Mouse (Mus musculus) cerebellum, adult (tissue): Measurements from ENCODE around the gene Hesx1.
"Not testable (repeated sequence)": the region's sequence is repeated elsewhere in the genome, so short reads cannot be mapped to it uniquely, and the experiment has no call there.

Experiments used
- ATAC-seq: cut with Nextera tagmentation; 2 replicates; pipeline ENCODE4 v1.9.2; 2017; ENCODE audit warnings: mild to moderate bottlenecking, moderate library complexity, mixed read lengths; ENCODE audit not compliant: insufficient number of reproducible peaks, low FRiP score, low TSS enrichment

Hesx1 gene

DNA sequence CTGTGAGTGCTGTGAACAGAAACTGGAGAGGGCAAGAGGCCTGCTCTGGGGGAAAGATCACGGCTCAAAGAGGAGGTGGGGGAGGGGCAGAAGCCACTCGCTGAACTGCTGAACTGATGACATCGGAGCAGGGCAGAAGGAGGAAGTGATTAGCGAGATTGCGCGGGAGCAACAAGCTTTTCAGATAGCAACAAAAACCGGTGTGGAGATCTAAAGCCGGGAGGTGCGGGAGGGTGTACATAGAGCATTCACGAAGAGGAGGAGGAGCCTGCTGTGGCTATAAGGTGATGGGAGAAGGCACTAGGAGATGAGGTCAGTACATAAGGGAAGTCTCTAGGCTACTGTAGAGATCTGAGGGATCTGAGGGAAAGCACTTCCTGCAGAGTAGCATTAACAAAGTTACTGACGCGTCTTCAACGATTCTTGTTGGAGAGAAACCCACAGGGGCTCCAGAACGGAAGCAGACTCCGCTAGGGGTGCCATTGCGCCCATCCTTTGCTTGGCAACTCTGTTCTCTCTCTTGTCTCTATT is at the start of gene Hesx1:
Gene Hesx1 (plus strand): TSS at position 206 of the 531 bp plus-strand sequence.
- 0 out of 2 replicates have a peak, but pooled peaks have one; percentile 20 for ATAC-seq

DNA sequence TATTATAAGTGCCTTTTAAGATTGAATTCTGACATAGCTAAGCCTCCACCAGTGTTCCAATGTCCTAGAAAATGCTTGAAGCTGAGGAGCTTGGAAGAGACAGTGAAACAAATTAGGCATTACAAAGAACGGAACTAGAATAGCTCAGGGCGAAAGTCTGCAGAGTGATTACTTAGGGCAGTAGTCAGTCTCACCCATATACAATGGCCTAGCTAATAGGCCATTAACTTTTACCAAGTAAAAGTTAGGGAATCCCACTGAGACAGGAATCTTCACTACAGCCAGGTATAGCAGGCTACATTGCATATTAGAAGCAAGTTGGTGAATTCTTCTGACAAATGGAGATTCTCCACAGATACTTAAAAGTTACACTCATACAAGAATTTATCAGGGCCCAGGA is 38.1 kb upstream of the Hesx1 start:
- ATAC-seq = not testable (repeated sequence)

DNA sequence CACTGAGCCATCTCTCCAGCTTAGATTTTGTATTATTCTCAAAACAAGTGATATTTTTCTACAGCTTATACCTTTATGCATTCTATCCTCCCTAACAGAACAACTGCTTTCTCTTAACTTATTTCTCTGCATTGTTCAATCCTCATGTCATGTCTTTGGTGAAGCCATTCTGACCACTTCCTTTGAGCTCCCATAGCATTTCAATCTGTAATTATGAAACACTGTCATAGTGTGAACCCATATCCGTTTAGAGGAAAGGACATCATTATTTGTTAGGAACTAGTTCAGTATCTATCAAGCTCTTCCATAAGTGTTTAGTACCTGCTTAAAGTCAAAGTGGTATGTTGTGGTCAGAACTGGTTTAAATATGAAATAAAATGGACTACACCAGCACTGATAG is 33.7 kb upstream of the Hesx1 start:
- ATAC-seq = no peak

DNA sequence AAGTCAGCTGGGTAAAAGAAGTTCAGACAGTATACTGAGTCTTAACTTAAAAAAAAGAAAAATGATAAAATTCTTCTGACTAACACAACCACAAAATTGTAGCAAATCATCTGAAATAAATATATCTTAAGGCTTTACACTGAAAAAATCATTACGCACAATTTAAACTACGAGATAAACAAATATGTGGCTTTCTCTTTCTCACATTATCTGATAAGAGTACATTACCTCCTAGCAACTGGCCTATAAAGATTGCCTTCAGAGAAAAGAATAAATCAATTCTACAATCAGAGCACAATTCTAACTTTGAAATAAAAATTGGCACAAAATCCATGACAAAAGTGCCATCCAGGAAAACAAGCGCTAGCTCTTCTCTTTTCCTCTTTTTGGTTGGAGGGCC is 25.1 kb upstream of the Hesx1 start:
- ATAC-seq = no peak

DNA sequence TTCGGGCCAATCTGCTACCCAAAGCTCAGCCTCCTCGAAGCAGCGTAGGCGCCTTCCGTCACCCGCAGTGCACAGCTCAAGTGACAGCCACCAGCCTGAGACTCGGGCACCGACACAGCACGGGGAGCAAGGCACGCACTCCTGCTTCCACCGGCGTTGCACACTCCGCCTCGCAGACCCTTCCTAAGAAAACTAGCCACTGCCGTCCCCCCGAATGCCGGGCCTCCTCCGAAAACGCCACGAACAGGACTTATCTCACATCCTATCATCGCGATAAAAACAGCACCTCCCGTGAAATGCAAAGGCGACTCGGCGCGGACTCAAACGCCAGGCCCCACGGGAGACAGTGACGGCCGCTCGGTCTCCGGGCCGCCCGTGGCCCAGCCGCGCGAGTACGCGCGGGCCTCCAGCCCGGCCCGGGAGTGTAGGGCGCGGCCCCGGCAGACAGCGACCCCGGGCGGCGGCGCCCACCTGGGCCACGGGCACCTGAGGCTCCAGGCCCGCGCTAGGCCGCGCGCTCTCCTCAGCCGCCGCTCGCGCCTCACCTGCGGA is 24.3 kb upstream of the Hesx1 start:
- peak; percentile 75 for ATAC-seq

DNA sequence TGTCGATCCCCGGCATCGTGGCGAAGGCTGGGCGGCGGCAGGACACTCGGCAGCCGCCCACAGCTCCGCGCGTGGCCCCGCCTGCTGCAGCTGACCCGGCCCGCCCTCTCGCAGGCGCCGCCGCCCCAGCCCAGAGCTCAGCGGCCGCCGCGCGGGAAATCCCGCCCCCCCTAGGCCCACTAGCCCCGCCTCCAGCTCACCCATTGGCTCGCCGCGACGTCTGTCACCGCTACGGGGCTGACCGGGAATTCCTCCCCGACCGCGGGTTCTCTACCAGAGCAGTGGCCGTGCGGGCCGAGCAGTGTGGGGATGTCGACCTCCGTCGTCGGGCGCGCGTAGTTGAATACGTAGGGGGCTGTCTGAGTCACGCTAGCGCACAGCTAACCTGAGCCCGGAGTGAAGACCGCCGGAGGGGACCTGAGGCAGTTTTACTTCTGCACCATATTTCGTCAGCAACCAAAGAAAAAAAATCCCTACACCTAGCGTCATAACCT is 23.7 kb upstream of the Hesx1 start:
- peak; percentile 95 for ATAC-seq

DNA sequence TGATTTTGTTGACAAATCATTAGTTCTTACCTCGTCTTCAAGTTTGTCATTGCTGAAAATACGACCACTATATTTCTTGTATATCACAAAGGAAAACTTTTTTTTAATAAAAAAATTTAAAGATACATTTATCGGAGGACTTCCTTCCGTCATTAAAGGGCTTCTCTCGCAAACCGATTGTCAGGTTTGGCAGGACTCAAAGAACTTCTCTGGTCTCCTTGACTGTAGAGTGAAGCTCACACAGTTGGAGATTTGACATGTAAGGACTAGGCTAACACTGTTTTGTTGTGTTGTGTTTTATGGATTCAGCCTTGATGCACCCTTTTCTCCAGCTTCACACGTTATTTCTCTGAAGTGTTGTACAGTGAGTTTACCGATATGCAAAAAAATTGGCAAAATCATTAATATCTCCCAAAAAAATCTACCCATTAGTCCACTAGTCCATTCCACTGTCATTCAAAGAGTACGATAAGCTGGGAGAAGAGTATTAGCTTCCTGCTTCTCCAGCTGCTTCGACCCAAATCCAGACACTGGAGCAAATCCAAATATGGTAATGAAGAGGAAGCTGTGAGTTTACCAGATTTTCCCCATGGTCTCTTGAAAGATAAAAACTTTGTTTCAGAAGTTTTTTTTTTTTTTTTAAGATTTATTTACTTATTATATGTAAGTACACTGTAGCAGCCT is 23.0 kb upstream of the Hesx1 start, which contains the start of gene Appl1:
Gene Appl1 (minus strand): TSS at position 127 of the 684 bp plus-strand sequence.
- ATAC-seq = no peak

DNA sequence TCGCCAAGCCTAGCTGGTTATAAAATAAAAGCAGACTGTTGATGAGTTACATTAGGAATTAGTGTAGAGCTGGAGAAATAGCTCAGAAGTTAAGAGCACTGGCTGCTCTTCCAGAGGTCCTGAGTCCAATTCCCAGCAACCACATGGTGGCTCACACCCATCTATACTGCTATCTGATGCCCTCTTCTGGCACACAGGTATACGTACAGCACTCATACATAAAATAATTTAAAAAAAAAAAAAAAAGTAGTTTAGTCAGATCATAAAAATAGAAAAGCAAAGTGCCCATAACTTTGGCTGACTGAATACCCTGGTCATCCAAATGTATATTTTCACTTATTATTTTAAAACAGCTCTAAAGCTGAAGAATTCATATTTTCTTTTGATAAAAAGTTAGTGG is 21.1 kb upstream of the Hesx1 start:
- ATAC-seq = no peak

DNA sequence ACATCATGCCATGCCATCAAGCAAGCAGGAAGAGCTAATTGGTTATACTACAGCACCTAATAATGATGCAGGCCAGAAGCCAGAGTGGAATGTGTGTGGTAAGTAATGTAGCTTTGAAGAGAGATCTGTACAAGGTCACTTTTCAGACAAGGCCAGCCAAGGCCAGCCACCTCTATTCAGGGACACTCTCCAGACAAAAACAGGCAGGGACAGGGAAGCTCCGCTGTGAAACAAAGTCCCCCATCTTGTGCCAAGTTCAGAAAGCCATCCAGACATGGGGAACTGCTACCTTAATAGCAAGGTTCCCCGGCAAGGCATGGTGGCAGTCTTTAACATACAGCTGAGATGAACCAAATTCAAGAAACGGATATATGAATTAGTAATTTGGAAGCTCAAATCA is 18.7 kb upstream of the Hesx1 start:
- ATAC-seq = no peak

DNA sequence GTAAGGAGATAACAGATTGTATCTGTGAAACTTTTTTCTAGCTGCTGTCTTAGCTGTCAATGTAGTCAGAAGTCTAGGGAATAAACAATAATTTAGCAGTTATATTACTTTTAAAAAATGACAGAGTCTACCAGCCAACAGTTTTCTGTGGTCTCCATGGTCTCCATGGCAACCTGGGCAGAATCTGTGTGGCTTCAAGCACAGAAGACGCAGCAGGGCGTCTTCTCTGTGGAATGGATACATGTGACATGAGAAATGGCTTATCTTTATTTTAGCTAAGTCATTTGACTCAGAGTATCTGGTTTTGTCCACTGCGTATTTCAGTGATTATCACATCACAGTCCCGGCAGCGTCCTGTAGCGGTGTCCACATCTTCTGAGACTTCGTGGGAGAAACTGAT is 18.0 kb upstream of the Hesx1 start:
- no peak for ATAC-seq

DNA sequence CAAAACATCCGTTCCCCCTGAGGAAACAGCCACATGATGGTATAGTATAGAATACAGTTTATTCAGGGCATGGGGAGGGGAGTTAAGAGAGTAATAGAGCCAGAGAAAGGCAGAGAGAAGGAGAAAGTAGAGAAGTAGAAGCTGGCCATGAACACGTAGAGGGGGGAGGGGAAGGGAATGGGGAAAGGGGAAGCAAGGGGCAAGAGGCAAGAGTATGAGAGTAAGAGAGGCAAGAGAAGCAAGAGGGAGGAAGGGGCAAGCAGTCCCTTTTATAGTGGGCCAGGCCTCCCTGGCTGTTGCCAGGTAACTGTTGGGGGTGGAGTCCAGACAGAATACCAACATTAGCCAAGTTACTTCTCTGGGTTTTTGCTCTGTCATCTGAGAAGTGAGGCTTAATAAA is 16.7 kb upstream of the Hesx1 start:
- ATAC-seq = no peak

DNA sequence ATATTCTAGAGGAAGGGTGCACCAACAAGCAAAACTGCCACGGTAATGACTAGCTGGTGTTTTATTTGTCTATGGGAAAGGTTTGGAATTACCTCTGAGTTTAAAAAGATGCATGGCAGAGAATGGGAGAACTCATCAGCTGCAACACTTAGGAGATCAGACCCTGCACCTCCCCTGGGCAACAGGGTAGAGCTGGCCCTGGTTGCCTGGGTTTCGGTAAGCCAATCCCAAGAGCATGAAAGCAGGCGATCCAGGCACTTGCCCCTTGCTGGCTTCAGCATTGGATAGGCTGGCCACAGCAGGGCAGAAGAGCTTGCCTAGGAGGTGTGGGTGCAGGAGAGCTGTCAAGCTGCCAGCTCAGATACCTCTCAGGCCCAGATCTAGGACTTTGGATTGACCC is 14.4 kb upstream of the Hesx1 start:
- no peak for ATAC-seq

DNA sequence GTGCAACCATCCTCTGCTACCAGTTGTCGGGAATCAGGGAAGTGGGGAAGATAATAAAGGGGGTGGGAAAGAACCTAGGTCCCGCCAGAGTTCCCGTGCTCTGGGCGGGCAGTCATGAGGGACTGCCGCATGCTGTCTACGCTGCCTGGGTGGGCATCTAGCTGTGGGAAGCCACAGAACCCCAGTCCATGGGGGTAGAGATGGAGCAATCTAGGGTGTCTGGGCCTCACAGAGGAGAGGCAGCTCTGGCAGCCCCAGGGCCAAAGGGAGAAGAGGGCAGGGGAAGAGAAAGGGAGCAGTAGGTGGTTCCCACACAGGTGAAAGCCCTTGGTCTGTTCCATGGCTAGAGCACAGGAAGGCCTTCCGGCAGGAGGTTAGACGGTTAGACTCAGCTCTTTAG is 13.2 kb upstream of the Hesx1 start:
- no peak for ATAC-seq

DNA sequence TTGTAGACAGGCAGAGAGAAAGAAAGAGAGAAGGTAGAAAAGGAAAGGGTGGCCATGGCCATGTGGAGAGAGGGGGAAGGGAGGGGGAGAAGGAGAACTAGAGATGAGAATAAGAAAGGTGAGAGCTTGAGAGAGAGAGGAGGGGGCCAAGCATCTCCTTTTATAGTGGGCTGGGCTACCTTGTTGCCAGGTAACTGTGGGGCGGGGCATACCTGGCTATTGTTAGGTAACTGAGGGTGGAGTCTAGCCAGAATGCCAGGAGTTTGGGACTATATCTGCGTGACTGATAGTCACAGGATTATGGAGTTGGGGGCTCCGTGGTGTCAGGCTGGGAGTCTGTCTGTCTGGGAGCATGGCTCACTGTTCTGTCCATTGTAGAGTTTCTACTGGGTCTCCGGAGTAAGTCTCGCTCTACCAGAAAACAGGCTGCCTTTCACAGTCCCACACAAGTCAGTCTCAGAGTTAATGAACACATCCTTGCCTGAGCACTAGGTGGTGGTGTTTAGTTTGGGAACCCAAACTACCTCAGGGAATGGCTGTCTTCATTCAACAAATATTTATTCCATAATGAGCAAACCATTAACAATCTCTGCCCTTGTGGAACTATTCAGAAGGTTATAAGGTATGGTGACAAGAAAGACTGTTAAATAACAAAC is 12.6 kb upstream of the Hesx1 start:
- no peak for ATAC-seq

DNA sequence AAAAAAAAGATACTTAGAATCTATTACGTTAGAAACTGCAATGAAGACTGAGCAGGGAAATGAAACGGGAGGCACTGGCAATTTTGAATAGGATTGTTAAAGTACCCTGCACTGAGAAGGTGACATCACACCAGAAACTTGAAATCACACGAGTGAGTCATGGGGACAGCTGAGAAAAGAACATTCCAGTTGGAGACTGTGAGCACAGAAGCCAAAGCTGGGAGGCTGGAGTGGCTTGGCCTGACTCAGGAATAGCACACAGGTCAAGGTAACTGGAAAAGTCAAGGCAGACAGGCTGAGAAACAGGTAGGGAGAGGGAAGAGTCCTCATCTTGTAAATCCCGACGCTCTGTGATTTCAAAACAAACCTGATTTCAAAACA is 12.1 kb upstream of the Hesx1 start:
- ATAC-seq = no peak

DNA sequence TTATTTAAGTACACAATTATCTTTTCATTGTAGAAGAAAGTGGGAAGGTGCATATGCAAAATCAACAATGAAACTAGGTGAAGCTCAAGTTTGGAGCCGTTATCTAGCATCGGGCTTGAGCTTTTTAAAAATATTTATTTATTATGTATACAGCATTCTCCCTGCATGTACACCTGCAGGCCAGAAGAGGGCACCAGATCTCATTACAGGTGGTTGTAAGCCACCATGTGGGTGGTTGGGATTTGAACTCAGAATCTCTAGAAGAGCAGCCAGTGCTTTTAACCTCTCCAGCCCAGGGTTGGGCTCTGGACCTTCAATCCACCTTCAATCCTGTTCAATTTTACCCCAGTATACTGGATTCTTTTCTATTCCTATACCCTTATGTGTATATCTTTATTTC is 5.5 kb upstream of the Hesx1 start:
- no peak for ATAC-seq

DNA sequence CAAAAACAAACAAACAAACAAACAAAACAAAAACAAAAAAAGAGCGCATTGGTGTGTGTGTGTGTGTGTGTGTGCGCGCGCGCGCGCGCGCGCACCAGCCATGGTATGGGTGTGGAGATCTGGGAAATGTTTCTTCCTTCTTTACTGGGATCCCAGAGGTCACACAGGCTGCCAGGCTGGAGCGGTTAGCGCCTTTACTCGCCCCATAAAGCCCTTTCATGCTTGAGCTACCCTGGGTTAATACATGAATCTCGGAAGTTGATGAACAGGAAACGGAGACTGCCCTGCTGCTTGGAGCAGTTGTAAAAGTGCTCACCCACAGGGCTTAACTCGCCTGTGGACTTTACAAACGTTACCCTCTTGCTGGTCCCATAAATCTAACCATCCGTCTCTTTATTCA is 2.6 kb upstream of the Hesx1 start:
- no peak for ATAC-seq

DNA sequence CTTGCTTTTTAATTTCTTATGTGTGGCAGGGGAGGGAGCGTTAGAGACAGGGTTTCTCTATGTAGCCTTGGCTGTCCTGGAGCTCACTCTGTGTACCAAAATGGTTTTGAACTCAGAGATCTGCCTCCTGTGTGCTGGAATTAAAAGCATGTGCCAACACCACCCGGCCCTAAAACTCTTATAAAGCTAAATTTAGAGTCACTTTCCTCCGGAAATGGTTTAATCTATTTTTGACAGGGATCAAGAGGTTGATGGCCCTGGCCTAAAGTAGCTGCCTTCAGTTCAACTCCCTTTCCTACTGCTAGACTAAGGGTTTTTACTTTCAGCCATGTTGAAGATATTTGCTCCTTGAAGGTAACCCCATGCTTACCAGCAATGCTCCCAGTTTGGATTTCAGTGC is 789 bp upstream of the Hesx1 start:
- ATAC-seq = no peak

DNA sequence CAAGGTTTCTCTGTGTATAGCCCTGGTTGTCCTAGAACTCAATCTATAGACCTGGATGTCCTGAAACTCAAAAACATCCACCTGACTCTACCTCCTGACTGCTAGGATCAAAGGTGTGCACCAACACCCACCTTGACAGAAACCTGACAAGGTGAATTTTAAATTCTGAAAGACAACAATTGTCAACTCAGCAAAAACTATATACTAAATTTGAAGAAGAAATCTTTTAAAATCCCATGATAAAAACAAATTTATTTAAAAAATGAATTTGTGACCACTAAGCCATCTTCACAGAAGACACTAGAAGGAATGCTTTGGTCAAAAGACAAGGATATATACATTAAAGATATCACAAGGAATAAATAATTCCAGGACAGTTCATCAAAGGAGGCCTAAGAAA is 2.0 kb downstream of the Hesx1 start:
- ATAC-seq = no peak

DNA sequence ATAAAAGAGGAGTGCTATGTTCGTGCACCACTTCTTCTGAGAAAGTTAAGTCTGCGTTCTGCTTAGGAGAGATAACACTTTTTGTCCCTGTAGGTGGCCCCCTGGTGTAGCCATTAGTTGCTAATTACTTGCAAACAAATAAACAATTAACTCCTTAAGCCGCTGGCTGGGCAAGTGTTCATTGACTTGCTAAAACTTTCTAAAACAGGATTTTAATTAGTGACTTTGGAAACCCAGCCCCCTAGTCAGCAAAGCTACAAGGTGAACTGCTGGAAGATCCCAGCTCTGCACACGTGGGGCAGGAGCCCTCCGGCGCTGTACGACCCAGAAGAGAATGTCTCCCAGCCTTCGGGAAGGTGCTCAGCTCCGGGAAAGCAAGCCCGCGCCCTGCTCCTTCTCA is 6.2 kb downstream of the Hesx1 start:
- ATAC-seq = no peak

DNA sequence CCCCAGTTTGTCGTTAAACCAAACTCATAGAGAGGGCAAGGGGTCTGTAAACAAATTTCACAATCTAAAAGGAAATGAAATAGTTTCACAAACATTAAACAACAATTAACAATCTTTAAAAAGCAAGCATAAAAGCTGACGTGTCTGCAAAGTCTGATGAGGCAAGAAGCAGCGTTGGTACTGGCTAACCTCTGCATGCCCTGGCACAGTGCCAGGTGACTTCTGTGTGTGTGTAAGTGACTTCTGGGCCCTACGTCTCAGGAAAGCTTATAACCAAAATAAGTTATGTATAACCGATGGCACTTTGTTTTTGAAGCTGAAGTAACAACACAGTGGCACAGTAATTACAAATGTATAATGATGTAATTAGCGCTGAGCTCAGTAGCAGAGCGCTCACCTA is 10.7 kb downstream of the Hesx1 start:
- no peak for ATAC-seq

DNA sequence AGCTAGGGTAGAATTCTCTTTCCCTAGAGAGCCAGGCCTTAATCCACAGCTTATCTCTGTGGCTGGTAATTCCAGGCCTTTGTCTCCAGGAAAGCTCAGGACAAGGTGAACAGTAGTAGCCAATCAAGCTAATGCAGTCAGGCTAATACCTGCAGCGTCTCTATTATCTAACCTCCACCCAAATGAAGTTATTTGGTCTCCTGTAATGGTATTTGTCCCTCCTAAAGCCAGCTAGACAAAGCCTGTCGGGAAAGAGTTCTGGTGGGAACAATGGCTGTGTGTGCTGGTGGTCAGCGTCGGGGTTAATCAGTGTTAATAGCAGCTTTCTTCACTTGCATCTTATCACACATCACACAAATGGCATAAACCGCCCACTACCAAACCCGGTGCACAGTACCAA is 11.7 kb downstream of the Hesx1 start:
- ATAC-seq = no peak
